Mouse (Mus musculus): Measurements from ENCODE around the gene Xcl1.
"Not testable (repeated sequence)": the region's sequence is repeated elsewhere in the genome, so short reads cannot be mapped to it uniquely, and the experiment has no call there.

Gene Xcl1

GRCm38 (mm10) chr1:164935477-164936044 is at the start of gene Xcl1:
Gene Xcl1, minus strand, starts transcription at chr1:164935527.
- no peak for DNase-seq

- not testable (repeated sequence) for DNase-seq
Observed at GRCm38 (mm10) chr1:164984681-164985080, 49.4 kb upstream of the Xcl1 start.

- DNase-seq, result no peak
Observed at GRCm38 (mm10) chr1:164977351-164977750, 42.0 kb upstream of the Xcl1 start.

GRCm38 (mm10) chr1:164975729-164976128 is 40.4 kb upstream of the Xcl1 start:
- no peak for DNase-seq

- DNase-seq, result no peak
Observed at GRCm38 (mm10) chr1:164975276-164975675, 39.9 kb upstream of the Xcl1 start.

GRCm38 (mm10) chr1:164973790-164974189 is 38.5 kb upstream of the Xcl1 start:
- DNase-seq, result no peak

- DNase-seq, result no peak
Observed at GRCm38 (mm10) chr1:164973341-164973740, 38.0 kb upstream of the Xcl1 start.

GRCm38 (mm10) chr1:164972744-164973143 is 37.4 kb upstream of the Xcl1 start:
- DNase-seq, result no peak

- DNase-seq, result no peak
Observed at GRCm38 (mm10) chr1:164966095-164966698, 30.9 kb upstream of the Xcl1 start.

GRCm38 (mm10) chr1:164960610-164961009 is 25.3 kb upstream of the Xcl1 start:
- no peak for DNase-seq

GRCm38 (mm10) chr1:164959787-164960385 is 24.6 kb upstream of the Xcl1 start:
- DNase-seq, result no peak

GRCm38 (mm10) chr1:164959160-164959559 is 23.8 kb upstream of the Xcl1 start:
- DNase-seq, result no peak

GRCm38 (mm10) chr1:164957974-164958373 is 22.6 kb upstream of the Xcl1 start:
- no peak for DNase-seq

- DNase-seq, result no peak
Observed at GRCm38 (mm10) chr1:164956725-164957399, 21.5 kb upstream of the Xcl1 start.

GRCm38 (mm10) chr1:164955452-164956196 is 20.3 kb upstream of the Xcl1 start:
- no peak for DNase-seq

GRCm38 (mm10) chr1:164953574-164953973 is 18.2 kb upstream of the Xcl1 start:
- DNase-seq, result no peak

GRCm38 (mm10) chr1:164936060-164936459 is 733 bp upstream of the Xcl1 start:
- no peak for DNase-seq

- DNase-seq, result no peak
Observed at GRCm38 (mm10) chr1:164933441-164934188, 1.7 kb downstream of the Xcl1 start.

- no peak for DNase-seq
Observed at GRCm38 (mm10) chr1:164931135-164931534, 4.2 kb downstream of the Xcl1 start.

GRCm38 (mm10) chr1:164930006-164930405 is 5.3 kb downstream of the Xcl1 start:
- no peak for DNase-seq

- no peak for DNase-seq
Observed at GRCm38 (mm10) chr1:164926534-164927160, 8.7 kb downstream of the Xcl1 start.

- DNase-seq, result peak; percentile 49
Observed at GRCm38 (mm10) chr1:164905047-164905446, 30.3 kb downstream of the Xcl1 start.
